Mouse (Mus musculus) erythroblast, embryonic 14.5 days (primary cell): ENCODE data around the gene Zmiz2.

Experiments
- GATA1 ChIP-seq: IDR thresholded peaks from 2 replicates; pipeline ENCODE4 v1.6.1; 2012; ENCODE audit warnings: low read length, inconsistent platforms, mixed read lengths
- TAL1 ChIP-seq: IDR thresholded peaks from 3 replicates; pipeline ENCODE4 v1.6.1; 2012; ENCODE audit warnings: low read length, inconsistent platforms, mixed read lengths

- TF ChIP-seq GATA1 (no peak), TAL1 (no peak)
Measured at GRCm38 (mm10) chr11:6372784-6373183, 16.1 kb upstream of the Zmiz2 start.
